Mouse (Mus musculus): ENCODE results near the gene Cldn22. TPM values are rescaled to one million over a fixed set of nuclear protein-coding genes. Genes with fewer than 3 reads are reported as not detected.
A peak's percentile ranks its signal among the peaks of the same experiment; 100 is the strongest.

Gene Cldn22
- total RNA-seq, 2 experiments from 2014 or later: not detected

DNA sequence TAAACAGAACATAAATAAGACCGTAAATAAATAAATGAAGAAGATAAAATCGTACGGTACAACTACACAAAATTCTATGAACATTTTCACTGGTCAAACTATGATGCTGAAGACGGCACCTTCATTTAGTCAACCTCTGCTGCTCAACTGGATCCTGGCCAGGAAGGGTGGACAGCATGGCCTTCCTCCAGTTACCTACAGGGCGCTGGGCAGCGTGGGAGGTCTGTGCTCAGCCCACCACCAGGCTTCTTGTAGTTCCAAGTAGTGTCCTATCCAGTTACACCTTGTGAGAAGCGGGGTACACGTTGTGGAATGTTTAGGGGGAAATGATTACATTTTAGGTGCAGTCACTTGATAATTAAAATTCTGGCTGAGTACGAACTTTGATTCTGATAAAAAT is 2.6 kb downstream of the Cldn22 start:
- no peak for DNase-seq
- intact Hi-C loops (cut with DNase I): no loop called here

DNA sequence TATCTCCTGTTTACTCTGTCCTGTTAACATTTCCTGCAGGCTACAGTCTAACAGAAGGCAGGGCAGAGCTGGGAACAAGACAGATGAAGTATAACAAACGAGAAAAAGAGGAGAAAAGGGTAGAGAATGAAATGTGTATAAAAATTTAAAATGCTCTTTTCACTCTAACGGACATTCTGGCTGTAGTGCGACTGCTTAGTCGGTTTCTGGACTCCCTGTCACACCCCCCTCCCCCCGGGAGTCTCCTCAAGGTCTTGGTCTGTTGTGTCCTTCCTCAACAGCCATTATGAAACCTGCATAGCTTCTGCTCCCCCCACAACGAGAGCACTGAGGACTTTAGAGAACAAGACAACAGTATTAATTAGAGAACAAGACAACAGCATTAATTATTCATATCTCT is 8.3 kb downstream of the Cldn22 start:
- no peak for DNase-seq
- intact Hi-C loops (cut with DNase I): no loop called here

DNA sequence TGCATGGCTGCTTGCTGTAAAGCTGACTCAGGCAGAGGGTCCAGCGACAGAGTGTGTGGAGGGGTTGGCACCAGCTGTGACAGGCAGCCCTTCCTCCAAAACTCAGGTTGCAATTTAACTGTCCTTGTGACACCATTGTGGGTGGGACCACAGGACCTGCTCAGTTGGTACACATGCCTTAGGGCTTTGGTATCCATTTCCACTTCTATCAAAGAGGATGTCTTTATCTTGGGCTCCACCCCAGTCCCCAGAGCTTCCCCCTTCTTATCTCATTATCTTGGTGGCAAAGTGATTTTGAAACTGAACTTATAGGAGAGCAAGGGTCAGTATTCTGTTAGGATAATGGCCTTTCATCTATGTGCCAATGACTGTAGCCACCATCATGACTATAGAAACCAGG is 9.7 kb downstream of the Cldn22 start:
- intact Hi-C loops (cut with DNase I): no loop called here
- DNase-seq: no peak

DNA sequence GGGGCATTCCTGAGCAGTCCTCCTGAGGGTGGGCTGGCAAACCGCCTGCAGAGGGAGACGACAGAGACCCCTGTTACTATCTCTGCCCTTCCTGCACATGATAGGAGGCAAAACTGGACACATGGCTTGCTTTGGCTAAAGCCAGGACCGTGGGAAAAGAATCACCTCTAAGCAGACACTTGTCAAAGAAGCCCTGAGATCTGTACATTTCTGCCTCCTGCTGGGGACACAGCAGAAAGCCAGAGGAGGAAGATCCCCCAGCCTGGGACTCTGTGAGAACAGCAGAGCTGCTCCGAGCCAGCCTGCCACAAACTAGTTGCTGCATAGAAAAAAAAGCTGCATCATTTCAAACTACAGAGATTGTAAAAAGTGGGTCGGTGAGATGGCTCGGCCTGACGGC is 18.8 kb downstream of the Cldn22 start:
- intact Hi-C loops (cut with DNase I): no loop called here
- DNase-seq: no peak

DNA sequence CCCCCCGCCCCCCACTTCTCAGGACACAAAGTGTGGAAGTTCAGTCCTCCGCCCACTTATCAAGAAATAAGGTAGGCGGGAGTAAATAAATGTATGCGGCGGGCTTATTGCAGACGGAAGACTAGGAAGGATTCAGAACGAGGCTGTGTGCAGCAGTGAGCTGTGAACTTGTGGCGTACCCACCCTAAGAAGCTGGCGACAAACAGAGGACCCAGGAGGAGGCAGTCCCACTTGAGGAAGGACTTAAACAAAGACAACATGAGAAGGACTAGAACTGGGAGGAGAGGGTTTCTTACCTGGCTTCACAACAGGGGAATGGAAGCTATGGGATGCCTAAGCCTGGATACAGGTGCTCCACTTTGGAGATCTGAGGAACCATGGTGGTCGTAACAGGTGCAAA is 19.4 kb downstream of the Cldn22 start:
- intact Hi-C loops (cut with DNase I): no loop called here
- DNase-seq: no peak

DNA sequence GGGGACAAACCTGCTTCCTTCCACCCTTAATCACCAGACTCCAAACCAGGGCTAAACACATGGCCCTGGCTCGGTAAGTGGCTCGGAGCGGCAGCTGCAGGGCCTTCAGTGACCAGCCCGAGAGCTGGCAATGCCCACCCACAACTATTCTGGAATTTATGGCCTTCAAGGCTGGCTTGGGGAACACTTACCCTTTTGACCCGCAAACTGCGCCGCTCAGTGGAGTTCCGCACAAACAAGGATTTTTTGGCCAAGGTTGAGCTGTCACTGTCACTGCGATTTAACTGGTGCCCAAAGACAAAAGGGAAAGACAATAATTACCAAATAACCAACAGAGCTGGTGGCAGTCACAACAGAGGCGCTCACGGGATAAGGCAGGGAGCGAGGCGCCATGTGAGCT is 21.7 kb downstream of the Cldn22 start:
- intact Hi-C loops (cut with DNase I): no loop called here
- no peak for DNase-seq

DNA sequence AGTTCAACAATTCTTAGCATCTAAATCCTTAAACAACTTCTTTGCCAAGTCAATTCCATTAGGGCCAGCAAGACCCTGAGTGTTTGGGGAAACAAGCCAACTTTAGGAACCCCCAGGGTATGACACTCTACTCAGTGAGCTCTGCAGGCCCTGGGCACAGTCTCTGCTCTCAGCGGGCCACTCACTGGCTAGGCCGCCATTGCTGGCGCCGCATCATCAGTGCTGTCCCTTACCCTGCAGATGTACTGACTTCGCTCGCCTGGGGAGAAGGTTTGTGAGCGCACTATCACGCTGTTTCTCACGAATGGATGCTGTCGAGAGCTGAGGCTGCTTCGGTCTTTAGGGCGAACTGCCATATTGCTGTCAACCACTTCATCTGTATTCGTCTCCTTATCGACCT is 22.9 kb downstream of the Cldn22 start:
- no peak for DNase-seq
- intact Hi-C loops (cut with DNase I): no loop called here

DNA sequence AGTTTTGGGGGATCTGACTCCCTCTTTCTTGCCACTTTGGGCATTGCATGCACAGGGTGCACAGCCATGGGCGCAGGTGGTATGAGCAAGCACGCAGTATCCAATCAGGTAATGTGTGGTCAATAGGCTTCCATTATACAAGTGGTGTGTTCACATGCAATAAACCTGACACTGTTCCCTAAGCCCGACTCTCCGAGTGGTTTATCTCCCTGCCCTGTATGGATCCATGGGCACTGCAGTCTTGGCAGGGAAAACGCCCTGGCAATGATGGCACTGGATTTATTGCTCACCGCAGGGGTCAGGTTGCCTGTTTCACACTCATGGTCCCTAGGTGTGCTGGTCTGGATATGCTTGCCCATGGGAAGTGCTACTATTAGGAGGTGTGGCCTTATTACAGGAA is 23.6 kb downstream of the Cldn22 start:
- intact Hi-C loops (cut with DNase I): no loop called here
- DNase-seq: no peak

DNA sequence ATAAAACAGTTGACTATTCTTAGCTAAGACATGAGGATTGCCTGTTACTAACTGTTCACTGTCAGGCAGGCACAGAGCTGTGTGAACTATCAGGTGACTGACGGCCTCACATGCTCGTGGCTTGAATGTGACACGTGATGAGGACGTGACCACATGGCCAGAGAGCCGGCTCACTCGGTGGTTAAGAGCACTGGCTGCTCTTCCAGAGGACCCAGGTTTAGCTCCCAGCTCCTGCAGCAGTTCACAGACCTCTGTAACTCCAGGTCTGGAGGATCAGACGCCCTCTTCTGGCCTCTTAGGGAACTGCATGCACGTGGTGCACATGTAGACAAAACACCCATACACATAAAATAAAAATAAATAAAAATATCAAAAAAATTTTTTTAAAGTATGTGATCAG is 25.6 kb downstream of the Cldn22 start:
- no peak for DNase-seq
- intact Hi-C loops (cut with DNase I): no loop called here

DNA sequence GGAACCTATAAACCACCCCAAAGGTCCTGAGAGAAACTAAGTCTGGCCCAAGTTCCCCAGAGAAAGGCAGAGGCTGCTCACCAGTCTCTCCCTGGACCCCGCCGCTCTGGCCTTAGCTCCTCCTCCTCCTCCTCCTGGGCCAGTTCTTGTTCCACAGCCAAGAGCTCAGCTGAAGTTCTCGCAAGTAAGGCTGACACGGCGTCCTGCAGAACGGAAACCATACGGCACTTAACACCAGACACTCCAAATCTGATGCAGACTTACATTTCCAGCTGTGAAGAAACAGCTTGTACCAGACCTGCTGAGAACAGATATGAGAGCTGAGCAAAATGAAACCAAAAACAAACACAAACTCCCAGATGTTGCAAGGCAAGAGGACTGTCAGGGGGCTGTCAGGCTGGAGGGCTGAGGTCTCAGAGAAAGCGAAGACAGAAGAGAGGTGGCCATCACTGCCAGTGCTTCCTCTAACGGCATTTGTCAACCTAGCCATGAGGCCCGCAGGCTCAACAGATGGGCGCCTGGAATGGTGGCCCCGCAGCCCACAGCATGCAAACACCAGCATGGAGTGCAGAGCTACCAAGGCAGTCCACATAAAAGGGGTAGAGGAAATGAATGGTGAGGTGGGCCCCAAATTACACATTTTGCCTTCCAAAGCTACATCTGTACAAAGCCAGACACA is 27.7 kb downstream of the Cldn22 start:
- intact Hi-C loops (cut with DNase I): no loop called here
- peak; percentile 71 to 72 for DNase-seq

DNA sequence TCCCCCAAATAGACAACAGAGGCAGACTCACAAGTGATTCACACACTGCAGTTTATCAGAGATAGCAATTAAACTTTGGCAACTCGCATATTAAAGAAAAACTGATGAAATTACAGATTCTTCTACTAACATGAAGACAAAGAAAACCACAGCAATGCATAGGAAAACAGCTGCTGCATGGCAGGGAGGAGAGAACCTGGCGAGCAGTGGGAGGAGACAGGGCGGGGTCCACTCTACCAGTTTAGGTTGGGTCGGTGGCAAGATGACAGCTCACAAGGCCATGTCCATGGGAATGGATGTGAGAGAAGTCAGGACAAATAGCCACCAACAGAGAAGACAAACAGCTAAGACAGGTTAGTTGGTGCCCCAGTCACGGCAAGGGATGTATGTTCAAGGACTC is 28.5 kb downstream of the Cldn22 start:
- intact Hi-C loops (cut with DNase I): no loop called here
- DNase-seq: no peak

DNA sequence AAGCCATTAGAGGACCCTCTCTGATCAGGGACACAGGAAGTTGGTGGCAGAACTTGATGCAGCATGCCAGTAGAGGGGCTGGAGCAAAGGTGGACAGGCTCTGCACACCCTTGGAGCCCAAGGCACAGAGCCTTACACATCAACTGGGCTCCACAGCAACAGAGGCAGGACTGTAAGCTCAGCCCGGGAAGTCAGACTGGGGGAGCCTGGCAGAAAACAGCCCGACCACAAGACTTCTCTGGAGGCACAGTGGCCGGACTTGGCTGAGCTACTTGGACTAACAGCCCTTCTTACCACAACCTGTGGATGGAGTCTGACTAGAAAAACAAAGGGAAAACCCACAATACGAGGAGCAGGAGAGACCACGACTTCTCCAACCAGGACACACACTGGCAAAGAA is 29.1 kb downstream of the Cldn22 start:
- intact Hi-C loops (cut with DNase I): no loop called here
- DNase-seq: no peak

DNA sequence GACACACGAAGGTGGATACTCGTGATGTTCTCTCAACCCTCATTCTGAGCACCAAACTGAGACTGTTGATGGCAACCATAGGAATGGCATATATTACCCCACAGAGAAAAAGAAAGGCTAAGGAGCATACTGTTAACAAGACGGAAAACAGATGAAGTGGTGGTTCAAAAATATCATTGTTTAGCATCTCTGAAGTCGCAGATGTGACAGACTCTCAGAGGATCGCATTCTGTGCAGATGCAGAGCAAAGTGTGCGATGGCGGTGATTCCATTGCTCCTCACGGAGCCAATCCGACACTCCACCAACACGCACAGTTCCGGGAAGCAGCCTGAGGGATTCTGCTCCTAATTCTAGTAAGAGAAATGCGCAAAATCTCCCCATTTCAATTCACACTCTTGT is 35.0 kb downstream of the Cldn22 start:
- intact Hi-C loops (cut with DNase I): no loop called here
- no peak for DNase-seq

DNA sequence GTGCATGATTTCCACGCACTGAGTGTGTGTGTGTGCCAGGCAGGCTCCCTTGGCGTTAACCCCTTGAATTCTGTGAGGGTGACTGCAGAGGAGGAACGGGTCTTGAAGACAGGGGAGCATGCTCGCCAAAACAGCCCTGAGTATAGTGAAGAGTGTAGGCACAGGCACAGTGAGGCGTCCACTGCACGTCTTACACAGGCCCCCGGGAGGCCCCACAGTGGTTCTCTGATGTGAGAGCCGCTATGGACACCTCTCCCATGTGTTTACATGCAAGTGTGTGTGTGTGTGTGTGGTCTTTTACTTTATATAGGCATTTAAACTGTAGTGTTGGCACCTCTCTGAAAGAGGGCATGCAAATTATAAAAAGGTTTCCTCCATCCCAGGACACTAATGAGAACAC is 42.3 kb downstream of the Cldn22 start:
- DNase-seq: no peak
- intact Hi-C loops (cut with DNase I): no loop called here

DNA sequence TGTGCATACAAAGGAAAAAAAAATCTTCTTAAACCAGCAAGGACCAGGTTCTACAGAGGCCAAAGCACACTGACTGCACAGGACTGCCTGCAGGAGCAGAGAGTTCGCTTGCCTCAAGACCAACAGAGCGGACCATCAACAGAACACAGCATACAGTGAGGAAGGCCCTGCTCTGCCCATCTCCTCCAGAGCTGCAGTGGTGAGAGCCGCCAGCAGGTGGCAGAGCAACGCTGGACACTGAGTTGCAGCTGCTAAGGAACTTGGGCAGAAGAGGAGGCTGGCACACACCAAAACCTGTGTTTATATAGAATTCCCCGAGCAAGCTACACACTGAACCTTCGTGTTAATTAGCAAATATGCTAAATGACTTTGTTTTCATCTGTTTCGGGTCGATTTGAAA is 42.8 kb downstream of the Cldn22 start:
- DNase-seq: peak; percentile 85 to 93
- intact Hi-C loops (cut with DNase I): loop anchor here (1.0 kb wide), 1 partner anchor 149 kb away; no protein-coding TSS in a partner anchor

DNA sequence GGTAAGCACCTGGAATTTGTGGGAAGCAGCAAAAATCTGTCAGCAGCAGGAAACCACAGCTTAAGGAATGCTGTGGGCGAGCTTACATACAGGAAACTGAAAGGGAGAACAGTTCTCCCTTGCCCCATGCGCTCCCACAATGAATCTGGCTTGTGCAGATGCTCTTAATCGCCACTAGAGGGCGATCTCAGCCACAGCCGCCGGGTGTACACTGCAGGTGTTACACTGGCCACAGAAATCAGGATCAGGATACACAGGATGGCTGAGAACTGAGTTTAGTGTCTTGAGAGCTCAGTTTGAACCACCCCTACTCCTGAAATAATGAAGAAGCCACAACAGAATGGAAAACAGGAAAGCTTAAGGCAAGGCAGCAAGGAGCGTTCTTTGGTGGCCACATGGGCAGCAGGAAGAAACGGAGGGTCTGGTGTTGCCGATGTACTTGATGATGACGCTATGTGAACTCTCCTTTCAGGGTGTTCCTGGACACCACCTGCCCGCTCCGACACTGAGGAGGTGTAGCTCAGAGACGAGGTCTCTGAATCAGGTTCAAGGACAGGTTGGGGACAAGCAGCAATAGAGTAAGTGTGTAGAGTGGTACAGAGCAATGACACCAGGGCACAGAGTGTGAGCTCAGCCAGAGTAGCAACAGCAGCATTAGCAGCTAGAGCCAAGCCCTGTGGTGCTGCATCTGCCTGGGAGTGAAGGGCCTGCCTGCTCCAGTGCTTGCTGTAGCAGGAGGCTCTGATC is 48.3 kb downstream of the Cldn22 start:
- intact Hi-C loops (cut with DNase I): loop anchor here (1.0 to 5.0 kb wide), 2 partner anchors 70 to 144 kb away; no protein-coding TSS in a partner anchor
- peak; percentile 23 to 66 for DNase-seq

DNA sequence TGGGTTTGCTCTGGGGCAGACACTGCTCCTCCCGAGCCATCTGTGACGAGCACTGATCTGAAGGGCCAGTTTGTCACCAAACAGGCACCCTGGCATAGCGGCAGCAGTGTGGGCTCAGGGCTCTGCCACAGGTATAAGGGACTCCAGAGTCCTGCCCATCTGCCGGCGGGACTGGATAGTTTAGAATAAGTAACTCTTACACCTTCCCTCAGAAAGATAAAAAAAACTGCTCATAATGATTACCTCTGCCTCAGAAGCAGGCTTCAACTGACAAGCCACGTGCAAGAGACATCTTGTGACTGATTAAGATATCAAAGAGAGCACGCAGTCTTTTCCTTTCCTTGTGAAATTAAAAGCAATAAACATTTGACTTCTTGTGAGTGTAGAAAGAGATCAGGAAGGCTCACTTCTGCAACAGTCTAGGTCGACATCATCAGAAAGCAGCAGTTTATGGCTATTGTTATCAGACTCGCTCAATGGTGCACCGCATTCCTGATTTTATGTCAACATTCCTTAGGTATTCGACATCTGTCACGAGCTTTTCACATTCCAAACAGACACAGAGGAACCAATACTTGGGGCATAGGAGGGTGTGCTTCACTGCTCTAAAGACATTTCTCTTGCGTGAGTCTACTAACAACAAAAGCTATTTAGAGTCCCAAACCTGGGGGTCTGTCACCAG is 50.4 kb downstream of the Cldn22 start:
- intact Hi-C loops (cut with DNase I): loop anchor here (5.0 kb wide), 2 partner anchors 43 to 68 kb away; no protein-coding TSS in a partner anchor
- no peak for DNase-seq

Other genes with a start within 250 kb of the Cldn22 start
- 1 to 10 TPM; 8.9 to 9.1 TPM for gene Ing2, start 148.9 kb upstream of the Cldn22 start, total RNA-seq (2021)
- 10 to 100 TPM; 11.0 to 11.6 TPM for gene Cdkn2aip, start 110.5 kb upstream of the Cldn22 start, total RNA-seq (2021)
- gene Cldn24, start 2.3 kb upstream of the Cldn22 start, total RNA-seq (2021): not detected
- gene Wwc2, start 166.4 kb downstream of the Cldn22 start, total RNA-seq (2021): 10 to 100 TPM; 33.2 to 33.4 TPM